Mouse (Mus musculus) erythroblast, embryonic 14.5 days (primary cell): Measurements from ENCODE around the gene Trappc2l.

Experiments used
- GATA1 ChIP-seq: IDR thresholded peaks from 2 replicates; pipeline ENCODE4 v1.6.1; 2012; ENCODE audit warnings: low read length, inconsistent platforms, mixed read lengths
- TAL1 ChIP-seq: IDR thresholded peaks from 3 replicates; pipeline ENCODE4 v1.6.1; 2012; ENCODE audit warnings: low read length, inconsistent platforms, mixed read lengths

- TF ChIP-seq TAL1, result no peak
- no peak for TF ChIP-seq GATA1
These were observed 6.1 kb upstream of the Trappc2l start for GRCm38 (mm10) chr8:122605367-122605766.
